Mouse (Mus musculus) CH12.LX (cell line): ENCODE measurements at regions not wholly inside any gene's neighbourhood (a gene's known extent, or its start where the extent isn't known, plus 50 kb on each side); places are given as distances from the start of the nearest gene placed in this dataset.

Experiments used
- CHD1 ChIP-seq: IDR thresholded peaks from 2 replicates; pipeline ENCODE4 v1.6.1; 2012; ENCODE audit warnings: low read depth, low read length, improper control_type of control experiment, inconsistent platforms
- CTCF ChIP-seq, 2 experiments: IDR thresholded peaks in 1 of 2; conservative IDR thresholded peaks in 1 of 2; 2 replicates each; pipeline ENCODE4 v1.5.1; 2011 to 2012; ENCODE audit warnings: low read depth in 2 of 2, low read length in 2 of 2, improper control_type of control experiment in 1 of 2, inconsistent platforms in 1 of 2, mild to moderate bottlenecking in 1 of 2, moderate library complexity in 1 of 2
- KAT2A ChIP-seq: IDR thresholded peaks from 2 replicates; pipeline ENCODE4 v1.6.1; 2012; ENCODE audit warnings: low read length, improper control_type of control experiment, inconsistent platforms; ENCODE audit not compliant: insufficient replicate concordance
- MAFK ChIP-seq: IDR thresholded peaks from 2 replicates; pipeline ENCODE4 v1.6.1; 2011; ENCODE audit warnings: low read length, improper control_type of control experiment; ENCODE audit not compliant: insufficient replicate concordance
- MXI1 ChIP-seq: IDR thresholded peaks from 2 replicates; pipeline ENCODE4 v1.6.1; 2011; ENCODE audit warnings: mild to moderate bottlenecking, low read depth, low read length, improper control_type of control experiment
- MYC ChIP-seq: IDR thresholded peaks from 2 replicates; pipeline ENCODE4 v1.6.1; 2011; ENCODE audit warnings: low read depth, mild to moderate bottlenecking, improper control_type of control experiment, low read length
- NELFE ChIP-seq: IDR thresholded peaks from 2 replicates; pipeline ENCODE4 v1.6.1; 2011; ENCODE audit warnings: low read depth, low read length, improper control_type of control experiment
- POLR2A ChIP-seq: IDR thresholded peaks from 2 replicates; pipeline ENCODE4 v1.6.1; 2011; ENCODE audit warnings: low read depth, mild to moderate bottlenecking, improper control_type of control experiment, low read length
- TBP ChIP-seq: conservative IDR thresholded peaks from 2 replicates; pipeline ENCODE4 v1.6.1; 2011; ENCODE audit warnings: low read depth, low read length, improper control_type of control experiment
- USF1 ChIP-seq: IDR thresholded peaks from 2 replicates; pipeline ENCODE4 v1.6.1; 2014; ENCODE audit warnings: low read depth, mild to moderate bottlenecking, inconsistent platforms, low read length, improper control_type of control experiment
- USF2 ChIP-seq: conservative IDR thresholded peaks from 2 replicates; pipeline ENCODE4 v1.6.1; 2011; ENCODE audit warnings: low read depth, low read length, improper control_type of control experiment
- ZKSCAN1 ChIP-seq: IDR thresholded peaks from 2 replicates; pipeline ENCODE4 v1.6.1; 2012; ENCODE audit warnings: low read depth, inconsistent platforms, low read length, improper control_type of control experiment, borderline replicate concordance
- ZNF384 ChIP-seq: IDR thresholded peaks from 2 replicates; pipeline ENCODE4 v1.6.1; 2012; ENCODE audit warnings: low read depth, low read length, improper control_type of control experiment, inconsistent platforms

DNA sequence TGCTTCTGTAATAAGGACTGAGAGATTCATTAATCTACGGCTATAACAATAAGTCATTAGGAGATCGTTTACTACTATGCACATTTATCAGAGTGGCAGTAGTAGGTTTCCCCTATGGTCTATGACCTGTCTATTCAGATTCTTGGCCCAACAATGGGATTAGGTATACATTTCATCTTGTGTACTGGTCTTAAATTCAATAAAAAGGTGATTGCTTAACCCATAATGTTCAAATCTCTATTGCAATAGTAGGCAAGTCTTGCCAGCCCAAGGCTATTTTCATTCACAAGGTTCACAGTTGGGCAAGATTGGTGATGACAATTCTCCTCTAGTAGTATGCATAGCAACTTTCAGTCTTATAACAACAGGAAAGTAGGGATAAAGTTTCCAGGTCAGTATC lies 79.4 kb upstream of the Igsf10 start:
- TF ChIP-seq POLR2A, result no peak
- TF ChIP-seq TBP, result no peak
- no peak for TF ChIP-seq USF1
- TF ChIP-seq MAFK, result no peak
- TF ChIP-seq CTCF (conservative IDR thresholded peaks at IDR 0.05 in 1 of 2, IDR thresholded peaks at IDR 0.05 in 1 of 2; ENCODE audit: low read depth in 2 of 2, low read length in 2 of 2), result no peak
- no peak for TF ChIP-seq MYC
- TF ChIP-seq ZNF384, result no peak
- no peak for TF ChIP-seq NELFE
- no peak for TF ChIP-seq ZKSCAN1
- TF ChIP-seq MXI1, result no peak
- TF ChIP-seq USF2, result no peak
- TF ChIP-seq CHD1, result no peak
- TF ChIP-seq KAT2A, result no peak
